Mouse (Mus musculus): ENCODE results near the gene Cep131. TPM values are rescaled to one million over a fixed set of nuclear protein-coding genes. Genes with fewer than 3 reads are reported as not detected.

The Cep131 gene
- total RNA-seq, 1 experiment from 2014 or later = 411 TPM

DNA sequence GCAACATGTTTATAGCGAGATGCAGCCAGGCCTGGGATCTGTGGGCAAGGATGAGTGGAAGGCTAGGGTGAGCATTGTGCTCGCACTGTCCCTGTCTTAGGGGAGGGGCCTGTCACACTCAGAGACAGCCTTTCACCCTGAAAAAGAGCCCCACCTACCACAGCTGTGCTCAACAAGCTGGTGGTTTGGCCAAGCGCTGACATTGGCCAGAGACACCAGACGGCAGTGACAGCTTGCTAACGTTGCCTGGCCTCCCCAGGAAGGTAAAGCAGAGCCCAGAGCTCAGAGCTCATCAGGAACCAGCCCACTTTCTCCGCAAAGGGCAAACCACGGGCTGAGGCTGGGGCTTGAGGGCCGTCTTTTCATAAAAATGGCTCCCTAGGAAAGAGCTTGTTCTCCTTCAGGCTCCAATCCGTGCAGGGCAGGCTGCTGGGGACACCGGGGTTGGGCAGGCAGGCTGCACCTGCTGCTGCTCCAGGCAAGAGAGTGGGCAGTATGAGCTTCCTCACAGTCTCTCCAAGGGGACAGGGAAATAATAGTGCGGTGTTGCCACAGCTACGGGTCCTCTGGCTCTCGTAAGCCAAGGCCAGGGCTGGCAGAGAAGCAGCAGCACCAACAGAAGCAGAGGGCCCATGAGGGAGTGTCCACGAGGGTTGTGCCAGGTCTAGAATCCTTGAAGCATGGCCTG lies 35.4 kb downstream of the Cep131 start:
- DNase-seq = peak; percentile 53

- no peak for DNase-seq
Observed at GRCm38 (mm10) chr11:120049067-120049466, 37.6 kb downstream of the Cep131 start.

- no peak for DNase-seq
Observed at GRCm38 (mm10) chr11:120048252-120048556, 38.4 kb downstream of the Cep131 start.

DNA sequence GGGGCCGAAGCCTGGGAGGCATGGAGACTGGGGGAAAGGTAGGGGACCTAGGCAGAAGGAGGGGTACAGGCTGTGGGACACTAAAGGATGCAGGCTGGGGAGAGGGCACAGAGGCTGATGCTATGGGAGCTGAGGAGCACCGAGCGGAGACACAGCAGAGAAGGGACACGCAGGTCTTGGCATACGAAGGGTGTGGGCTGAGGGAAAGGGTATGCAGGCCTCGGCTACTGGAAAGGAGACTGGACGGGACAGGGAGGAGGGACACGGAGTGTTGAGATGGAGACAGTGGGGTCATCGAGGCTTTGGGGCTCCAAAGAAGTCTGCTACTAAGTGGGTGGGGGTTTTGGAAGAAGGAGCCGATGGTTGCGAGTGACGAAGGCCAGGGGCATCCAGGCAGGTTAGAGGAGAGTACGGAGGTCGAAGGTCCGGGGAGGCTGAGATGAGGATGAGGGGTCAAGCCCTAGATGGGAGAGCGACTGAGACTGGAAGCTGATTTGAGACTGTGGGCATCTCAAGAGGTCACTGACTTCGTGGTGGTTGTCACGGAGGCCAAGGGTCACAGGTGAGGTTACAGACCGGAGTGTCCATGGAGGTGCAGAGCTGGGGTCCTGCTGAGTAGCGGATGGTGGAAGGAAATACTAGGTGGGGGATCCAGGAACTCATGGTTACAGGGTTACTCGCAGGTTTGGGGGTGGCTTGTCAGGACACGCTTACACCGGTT lies 38.9 kb downstream of the Cep131 start:
- DNase-seq = no peak

GRCm38 (mm10) chr11:120046553-120047191 lies 40.0 kb downstream of the Cep131 start, which contains the start of gene Aatk:
Gene Aatk (minus strand): TSS chr11:120047167.
- DNase-seq = peak; percentile 41

GRCm38 (mm10) chr11:120045839-120046552 lies 40.6 kb downstream of the Cep131 start:
- no peak for DNase-seq

DNA sequence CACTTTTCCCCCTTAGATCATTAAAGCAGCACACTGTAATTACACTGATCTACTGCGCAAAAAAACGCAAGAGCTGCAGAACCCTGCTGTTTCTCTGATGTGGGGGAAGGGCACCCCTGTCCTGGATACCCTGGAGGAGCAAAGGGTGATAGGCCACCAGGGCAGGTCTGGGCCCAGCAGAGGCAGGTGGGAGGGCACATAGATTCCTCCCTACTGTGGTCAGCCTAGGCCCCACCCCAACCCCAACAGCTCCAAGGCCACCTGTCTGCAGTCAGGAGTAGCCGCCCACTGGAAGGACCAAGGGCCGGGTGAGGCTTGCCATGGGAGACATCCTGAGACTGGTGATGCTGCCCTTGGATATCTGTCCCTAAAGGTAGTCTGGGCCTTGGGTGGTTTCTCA lies 41.3 kb downstream of the Cep131 start:
- no peak for DNase-seq

DNA sequence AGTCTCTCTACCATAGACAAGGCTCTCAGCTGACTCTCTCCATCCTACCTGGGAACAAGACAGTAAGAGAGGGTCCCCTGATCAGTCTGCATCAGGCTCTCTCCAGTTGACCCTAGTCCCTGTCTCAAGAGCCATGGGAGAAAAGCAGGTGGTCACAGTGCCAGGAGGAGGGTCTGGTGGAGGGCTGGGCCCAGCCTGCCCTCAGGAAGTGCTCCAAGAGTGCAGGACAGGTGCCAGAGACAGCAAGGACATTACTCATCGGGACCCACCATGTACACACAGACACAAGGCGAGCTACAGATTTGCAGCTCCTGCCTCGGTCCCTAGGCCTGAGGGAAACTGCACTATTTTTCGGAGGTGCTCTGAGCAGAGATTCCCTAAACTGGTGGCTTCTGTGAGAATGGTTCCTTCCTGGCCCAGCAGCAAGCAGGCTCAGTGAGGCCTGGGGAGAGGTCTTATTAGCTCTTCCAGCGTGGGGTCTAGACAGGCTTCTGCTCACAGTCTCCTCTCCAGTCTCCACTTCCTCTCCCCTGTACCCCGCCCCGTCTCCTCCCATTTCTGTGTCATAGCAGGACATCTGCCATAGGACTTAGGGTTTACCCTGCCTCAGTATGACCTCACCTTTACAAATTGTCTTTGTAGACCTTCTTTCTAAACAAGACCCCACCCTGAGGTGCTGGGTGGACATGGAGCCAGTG lies 44.3 kb downstream of the Cep131 start:
- DNase-seq = no peak

- DNase-seq = peak; percentile 55
Observed at GRCm38 (mm10) chr11:120041191-120042123, 45.2 kb downstream of the Cep131 start.

GRCm38 (mm10) chr11:120040440-120040839 lies 46.2 kb downstream of the Cep131 start:
- no peak for DNase-seq

GRCm38 (mm10) chr11:120039581-120039980 lies 47.0 kb downstream of the Cep131 start:
- DNase-seq = no peak

- no peak for DNase-seq
Observed at GRCm38 (mm10) chr11:120034762-120035161, 51.9 kb downstream of the Cep131 start.

- DNase-seq = no peak
Observed at GRCm38 (mm10) chr11:120034306-120034705, 52.3 kb downstream of the Cep131 start.

DNA sequence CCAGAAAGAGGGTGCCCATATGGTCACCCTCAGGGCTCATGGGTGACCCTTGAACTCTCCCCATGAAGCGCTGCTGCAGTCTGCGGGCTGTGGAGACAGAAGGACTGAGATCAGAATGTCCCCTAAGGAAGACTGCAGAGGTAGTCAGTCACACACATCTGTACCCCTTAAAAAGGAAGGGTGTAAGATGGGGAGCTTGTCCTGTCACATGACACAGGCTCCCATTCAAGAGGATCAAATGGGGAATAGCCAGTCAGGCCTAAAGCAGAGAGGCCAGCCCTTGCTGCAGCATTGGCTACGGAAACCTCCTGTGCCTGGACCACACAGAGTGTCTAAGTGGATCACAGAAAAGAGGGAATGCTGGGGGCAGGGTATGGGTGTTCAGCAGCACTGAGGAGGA lies 53.2 kb downstream of the Cep131 start:
- no peak for DNase-seq

DNA sequence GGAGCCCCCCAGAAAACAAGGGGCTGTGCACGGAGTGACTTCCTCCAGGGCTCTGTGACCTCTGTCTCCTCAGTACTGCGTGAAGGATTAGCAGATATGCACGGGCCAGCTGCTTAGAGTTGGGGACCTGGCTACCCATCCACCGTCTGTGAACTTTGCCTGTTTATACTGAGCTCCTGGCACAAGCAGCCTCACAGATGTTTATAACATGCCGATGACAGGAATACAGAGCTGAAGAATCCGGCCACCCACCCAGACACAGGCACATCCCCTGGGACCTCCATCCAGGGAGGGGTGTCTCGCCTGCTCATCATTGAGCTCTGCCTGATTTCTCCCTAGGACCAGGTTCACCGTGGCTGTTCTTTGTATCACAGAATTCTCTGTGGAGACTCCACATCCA lies 54.6 kb downstream of the Cep131 start:
- no peak for DNase-seq

DNA sequence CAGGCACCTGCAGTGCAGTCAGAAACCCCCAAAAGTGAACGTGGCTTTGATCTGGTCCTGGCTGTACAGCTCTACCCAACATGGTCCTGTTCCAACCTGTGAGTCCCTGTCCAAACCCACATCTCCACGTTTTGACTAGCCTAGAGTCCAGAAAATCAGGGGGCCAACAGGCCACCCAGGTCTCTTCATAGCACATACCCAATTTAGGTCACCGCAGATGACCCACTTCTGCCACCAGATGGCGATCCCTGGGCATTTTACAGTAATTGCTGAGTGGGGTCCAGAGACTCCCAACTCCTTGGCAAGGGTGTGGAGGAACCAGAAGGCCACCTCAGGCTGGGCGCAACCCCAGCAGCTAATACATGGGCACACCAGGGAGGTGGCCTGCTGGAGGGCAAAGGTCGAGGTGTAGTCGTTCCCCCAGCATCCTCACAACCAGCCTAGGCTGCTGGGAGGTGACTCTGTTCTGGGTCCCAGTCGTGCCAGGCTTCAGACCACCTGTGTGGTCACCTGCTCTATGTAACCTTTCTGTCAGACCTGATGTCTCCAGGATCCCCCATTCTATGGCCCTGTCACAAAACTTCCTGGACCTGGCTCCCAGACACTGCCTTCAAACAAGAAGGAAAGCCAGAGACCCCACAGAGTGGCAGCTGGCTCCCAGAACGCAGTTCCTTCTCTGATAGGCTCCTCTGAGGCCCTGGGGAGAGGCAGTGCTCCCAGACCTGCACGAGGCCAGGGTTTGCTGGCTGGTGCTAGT lies 56.3 kb downstream of the Cep131 start:
- DNase-seq = peak; percentile 50

GRCm38 (mm10) chr11:120029431-120030144 lies 57.0 kb downstream of the Cep131 start:
- DNase-seq = no peak

GRCm38 (mm10) chr11:120028319-120029092 lies 58.1 kb downstream of the Cep131 start:
- no peak for DNase-seq

GRCm38 (mm10) chr11:120026941-120027340 lies 59.7 kb downstream of the Cep131 start:
- no peak for DNase-seq

All from adrenal gland, postnatal 25 days (tissue).